Mouse (Mus musculus): ENCODE results near the gene Dlg2. TPM values are rescaled to one million over a fixed set of nuclear protein-coding genes. Genes with fewer than 3 reads are reported as not detected.

The Dlg2 gene
- polyA plus RNA-seq, 1 experiment from 2014 or later, result 8.1 TPM

DNA sequence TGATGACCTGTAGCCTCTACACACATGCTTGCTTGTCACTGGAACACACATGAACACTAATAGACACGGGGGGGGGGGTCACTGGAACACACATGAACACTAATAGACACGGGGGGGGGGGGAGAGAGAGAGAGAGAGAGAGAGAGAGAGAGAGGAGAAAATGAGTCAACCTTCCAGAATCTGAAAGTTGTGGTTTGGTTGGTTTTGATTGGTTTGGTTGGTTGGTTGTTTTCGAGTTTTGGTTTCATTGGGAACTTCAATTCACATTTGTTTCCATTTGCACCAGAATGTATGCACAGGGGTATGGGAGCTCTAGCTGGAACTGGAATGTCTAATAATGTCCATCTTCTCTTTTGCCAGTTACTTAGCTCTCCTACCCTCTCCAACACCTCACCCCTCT is 1611.0 kb downstream of the Dlg2 start:
- H3K36me3 ChIP-seq, result no peaks in the 10 kb centered on the region
- ATAC-seq (ENCODE audit: low FRiP score, low read depth), result no peak
- no peaks in the 10 kb centered on the region for H3K27me3 ChIP-seq (replicated peaks)
- no peak overlapping the region for H3K9ac ChIP-seq
- no peaks in the 10 kb centered on the region for H3K9me3 ChIP-seq
- no peak overlapping the region for H3K4me2 ChIP-seq (replicated peaks)
- H3K4me3 ChIP-seq, result no peak overlapping the region
- 64% methylated on average over 2 of the region's 3 CpGs for WGBS
- H3K4me1 ChIP-seq, result no peaks in the 10 kb centered on the region
- no peak overlapping the region for H3K27ac ChIP-seq

DNA sequence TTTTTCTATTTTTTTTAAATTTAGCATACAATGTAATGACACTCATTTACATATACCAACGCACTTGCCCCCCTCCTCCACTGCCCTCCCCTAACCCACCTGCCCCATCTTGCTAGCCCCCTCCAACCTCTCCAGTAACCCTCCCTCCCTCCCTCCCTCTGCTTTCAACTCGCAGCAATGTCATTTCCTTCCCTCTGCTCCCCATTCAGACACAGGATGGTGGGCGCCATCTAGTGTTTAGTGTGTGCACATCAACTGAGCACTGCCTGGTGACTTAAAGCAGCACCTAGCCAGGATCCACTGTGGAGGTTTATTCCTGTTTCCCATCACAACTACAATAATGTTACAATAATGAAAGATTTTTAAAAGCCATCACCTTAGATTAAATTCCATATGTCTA is 1617.4 kb downstream of the Dlg2 start:
- Histone ChIP-seq H3K9me3 (no peaks in the 10 kb centered on the region), H3K4me1 (no peaks in the 10 kb centered on the region), H3K27me3 (replicated peaks) (no peaks in the 10 kb centered on the region), H3K27ac (no peak overlapping the region), H3K4me2 (replicated peaks) (no peak overlapping the region), H3K4me3 (no peak overlapping the region), H3K36me3 (no peaks in the 10 kb centered on the region), H3K9ac (no peak overlapping the region)
- ATAC-seq (ENCODE audit: low FRiP score, low read depth), result peak; percentile 85
- WGBS, result 0% methylated on average over 3 of the region's 3 CpGs

DNA sequence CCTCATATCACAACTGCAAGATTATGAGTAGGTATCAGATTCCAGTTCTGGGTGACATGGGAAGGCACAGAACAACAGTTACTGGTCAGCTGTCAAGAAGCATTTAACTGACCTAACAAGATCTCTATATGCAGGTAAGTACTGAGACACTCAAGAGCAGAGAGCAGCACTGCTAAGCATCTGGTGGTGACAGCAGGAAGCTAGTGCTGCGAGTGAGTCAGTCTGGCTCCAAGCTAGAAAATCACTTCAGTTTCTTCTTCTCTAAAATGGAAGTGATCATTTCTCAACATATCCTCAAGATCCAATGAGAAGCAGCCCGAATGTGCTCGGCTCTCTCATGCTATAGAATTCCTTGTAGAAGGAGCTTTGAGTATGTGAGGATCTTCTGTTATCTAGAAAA is 1618.7 kb downstream of the Dlg2 start:
- H3K9ac ChIP-seq, result no peak overlapping the region
- no peaks in the 10 kb centered on the region for H3K27me3 ChIP-seq (replicated peaks)
- H3K27ac ChIP-seq, result no peak overlapping the region
- ATAC-seq (ENCODE audit: low FRiP score, low read depth), result no peak
- no peak overlapping the region for H3K4me3 ChIP-seq
- no peaks in the 10 kb centered on the region for H3K4me1 ChIP-seq
- H3K4me2 ChIP-seq (replicated peaks), result no peak overlapping the region
- no peaks in the 10 kb centered on the region for H3K9me3 ChIP-seq
- WGBS, result 86% methylated on average over 3 of the region's 3 CpGs
- no peaks in the 10 kb centered on the region for H3K36me3 ChIP-seq

DNA sequence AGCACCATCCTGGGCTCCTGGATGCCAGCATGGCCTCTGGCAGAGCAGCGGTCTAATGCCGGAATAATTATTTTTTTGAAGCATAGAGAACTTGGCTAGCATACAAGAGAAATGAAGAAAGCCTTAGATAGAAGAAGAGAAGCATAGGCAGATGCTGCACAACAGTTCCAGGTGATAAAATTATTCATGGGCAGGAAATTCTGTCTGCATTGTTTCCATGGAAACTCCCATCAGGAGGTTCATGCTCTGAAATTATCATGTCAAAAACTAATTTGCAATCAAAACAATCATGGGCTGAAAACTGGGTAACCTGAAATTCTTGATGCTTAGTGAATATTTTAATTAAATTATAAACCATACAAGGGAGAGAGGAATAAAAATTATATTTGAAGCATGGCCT is 1624.4 kb downstream of the Dlg2 start:
- Histone ChIP-seq H3K27ac (no peak overlapping the region), H3K4me1 (no peaks in the 10 kb centered on the region), H3K4me2 (replicated peaks) (no peak overlapping the region), H3K4me3 (no peak overlapping the region), H3K9ac (no peak overlapping the region), H3K9me3 (no peaks in the 10 kb centered on the region), H3K36me3 (no peaks in the 10 kb centered on the region), H3K27me3 (replicated peaks) (no peaks in the 10 kb centered on the region)
- 86% methylated on average over 2 of the region's 2 CpGs for WGBS
- ATAC-seq (ENCODE audit: low FRiP score, low read depth), result no peak

DNA sequence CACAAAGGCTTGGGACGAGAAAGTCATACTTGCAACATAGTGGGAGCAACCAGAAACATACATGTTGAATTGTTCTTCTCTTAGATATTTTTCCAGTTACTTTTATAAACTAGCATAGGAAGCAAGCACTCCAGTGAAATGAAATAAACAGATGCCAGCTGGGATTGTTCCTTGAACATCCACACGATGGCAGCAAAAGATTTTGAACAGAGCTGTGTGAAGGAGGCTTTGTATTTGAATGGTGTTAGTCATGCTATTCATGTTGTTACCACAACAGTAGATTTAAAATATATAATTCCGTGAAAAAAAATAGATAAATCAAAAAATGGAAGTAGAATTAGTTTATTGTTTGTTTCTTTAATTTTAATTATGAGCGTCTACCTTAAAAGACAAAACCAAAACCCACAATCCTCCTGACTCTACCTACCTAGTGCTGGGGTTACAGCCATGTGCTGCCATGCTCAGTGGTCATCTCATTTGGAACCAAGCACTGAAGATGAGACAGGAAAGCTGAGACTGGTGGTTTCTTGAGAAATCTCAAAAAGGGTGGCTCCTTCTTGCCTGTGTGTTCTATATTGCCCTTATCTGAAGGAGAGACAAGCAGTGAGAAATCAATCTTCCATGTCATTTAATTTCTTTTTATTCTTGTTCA is 1626.5 kb downstream of the Dlg2 start:
- WGBS, result 21% methylated on average over 4 of the region's 4 CpGs

DNA sequence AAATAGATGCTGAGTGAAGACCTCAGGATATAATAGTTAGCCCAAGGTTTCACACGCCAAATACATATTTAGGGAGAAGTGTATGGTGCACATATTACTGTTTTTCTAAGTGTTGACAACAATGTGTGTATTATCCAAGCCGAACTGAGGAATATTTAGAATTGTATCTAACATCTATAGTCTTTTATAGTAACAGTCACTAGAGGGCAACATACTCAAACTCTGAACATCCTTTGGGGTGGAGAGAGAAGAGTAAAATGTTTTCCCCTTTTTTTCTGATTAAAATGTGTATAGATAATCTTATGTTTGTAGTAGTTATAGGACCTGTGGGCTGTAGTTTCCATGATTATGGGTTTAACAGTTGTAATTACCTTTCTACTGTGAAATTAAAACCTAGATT is 1629.0 kb downstream of the Dlg2 start:
- Histone ChIP-seq H3K4me3 (no peak overlapping the region), H3K36me3 (no peaks in the 10 kb centered on the region), H3K4me2 (replicated peaks) (no peak overlapping the region), H3K4me1 (no peaks in the 10 kb centered on the region), H3K27ac (no peak overlapping the region), H3K9me3 (no peaks in the 10 kb centered on the region), H3K27me3 (replicated peaks) (no peaks in the 10 kb centered on the region), H3K9ac (no peak overlapping the region)
- ATAC-seq (ENCODE audit: low FRiP score, low read depth), result no peak
- 46% methylated on average over 2 of the region's 2 CpGs for WGBS

More for the DNA sequence above, 1626.5 kb downstream of the Dlg2 start:
- H3K4me2 ChIP-seq (replicated peaks), result no peak overlapping the region
- H3K4me1 ChIP-seq, result no peaks in the 10 kb centered on the region
- no peaks in the 10 kb centered on the region for H3K36me3 ChIP-seq
- H3K4me3 ChIP-seq, result no peak overlapping the region
- H3K27me3 ChIP-seq (replicated peaks), result no peaks in the 10 kb centered on the region
- H3K9me3 ChIP-seq, result no peaks in the 10 kb centered on the region
- H3K9ac ChIP-seq, result no peak overlapping the region
- no peak overlapping the region for H3K27ac ChIP-seq
- peak; percentile 78 for ATAC-seq (ENCODE audit: low FRiP score, low read depth)

DNA sequence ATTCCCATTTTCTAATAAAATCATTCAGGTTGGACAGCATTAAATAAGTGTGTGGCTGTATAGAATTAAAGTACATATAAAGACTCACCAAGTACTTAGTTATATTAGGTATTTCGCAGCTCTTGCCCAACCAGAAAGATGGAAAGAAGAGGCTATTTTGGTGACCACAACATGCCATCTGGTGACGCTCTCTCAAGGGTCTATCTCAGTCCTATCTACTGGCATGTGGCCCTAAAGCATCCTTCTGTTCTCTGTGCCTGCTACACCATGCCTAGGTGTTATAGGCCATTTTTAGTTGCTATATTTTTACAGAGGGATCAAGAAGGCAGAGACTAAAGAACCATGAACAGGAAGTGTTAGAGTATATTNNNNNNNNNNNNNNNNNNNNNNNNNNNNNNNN is 1629.5 kb downstream of the Dlg2 start:
- Histone ChIP-seq H3K4me1 (no peaks in the 10 kb centered on the region), H3K4me2 (replicated peaks) (no peak overlapping the region), H3K9ac (no peak overlapping the region), H3K27ac (no peak overlapping the region), H3K36me3 (no peaks in the 10 kb centered on the region), H3K4me3 (no peak overlapping the region), H3K9me3 (no peaks in the 10 kb centered on the region), H3K27me3 (replicated peaks) (no peaks in the 10 kb centered on the region)
- no peak for ATAC-seq (ENCODE audit: low FRiP score, low read depth)
- 92% methylated on average over 2 of the region's 2 CpGs for WGBS

DNA sequence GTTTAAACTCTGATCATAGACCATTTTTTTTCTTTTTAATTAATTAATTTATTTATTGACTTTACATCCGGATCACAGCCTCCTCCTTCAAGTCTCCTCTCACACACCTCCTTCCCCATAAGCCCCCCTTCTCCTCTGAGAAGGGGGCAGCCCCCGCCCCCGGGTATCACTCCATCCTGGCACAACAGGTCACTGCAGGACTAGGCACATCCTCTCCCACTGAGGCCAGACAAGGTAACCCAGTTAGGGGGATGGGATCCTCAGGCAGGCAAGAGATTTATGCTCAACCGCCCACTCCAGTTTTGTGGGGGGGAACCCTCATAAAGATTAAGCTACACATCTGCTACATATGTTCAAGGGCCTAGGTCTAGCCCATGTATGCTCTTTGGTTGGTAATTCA is 1636.6 kb downstream of the Dlg2 start:
- no peak for ATAC-seq (ENCODE audit: low FRiP score, low read depth)
- no peaks in the 10 kb centered on the region for H3K27me3 ChIP-seq (replicated peaks)
- WGBS, result 79% methylated on average over 4 of the region's 4 CpGs
- no peaks in the 10 kb centered on the region for H3K9me3 ChIP-seq
- H3K9ac ChIP-seq, result no peak overlapping the region
- no peak overlapping the region for H3K27ac ChIP-seq
- H3K36me3 ChIP-seq, result no peaks in the 10 kb centered on the region
- no peak overlapping the region for H3K4me2 ChIP-seq (replicated peaks)
- no peaks in the 10 kb centered on the region for H3K4me1 ChIP-seq
- H3K4me3 ChIP-seq, result no peak overlapping the region

DNA sequence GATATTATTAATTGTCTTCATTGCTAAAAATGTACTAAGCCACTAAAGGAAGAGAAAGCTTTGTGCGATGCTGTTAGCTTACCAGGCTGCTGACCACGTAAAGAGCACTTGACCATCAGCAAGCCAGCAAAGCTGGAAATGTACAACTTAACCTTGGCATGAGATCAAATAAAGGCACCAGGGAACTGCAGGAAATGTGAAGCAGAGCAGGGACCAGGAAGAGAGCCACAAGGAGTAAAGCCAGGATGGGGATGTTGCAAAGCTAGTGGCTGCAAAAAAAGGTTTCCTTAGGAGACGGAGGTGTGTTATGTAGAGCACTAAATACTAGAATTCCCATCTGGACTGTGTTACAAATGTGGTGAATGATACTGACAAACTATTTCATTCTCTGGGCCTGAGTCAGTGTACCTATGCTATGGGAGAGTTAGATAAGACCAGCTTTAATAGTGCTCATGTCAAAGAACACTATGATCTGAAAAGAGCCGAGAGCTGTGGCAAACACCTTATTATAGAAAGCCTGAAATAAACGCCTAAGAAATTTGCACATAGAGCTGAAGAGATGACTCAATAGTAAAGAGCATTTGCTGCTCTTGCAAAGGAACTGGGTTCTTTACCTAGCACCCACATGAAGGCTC is 1638.9 kb downstream of the Dlg2 start:
- no peaks in the 10 kb centered on the region for H3K4me1 ChIP-seq
- H3K27ac ChIP-seq, result no peak overlapping the region
- no peaks in the 10 kb centered on the region for H3K9me3 ChIP-seq
- H3K36me3 ChIP-seq, result no peaks in the 10 kb centered on the region
- ATAC-seq (ENCODE audit: low FRiP score, low read depth), result no peak
- no peak overlapping the region for H3K4me2 ChIP-seq (replicated peaks)
- WGBS, result 91% methylated on average over 5 of the region's 5 CpGs
- no peak overlapping the region for H3K4me3 ChIP-seq
- no peak overlapping the region for H3K9ac ChIP-seq
- H3K27me3 ChIP-seq (replicated peaks), result no peaks in the 10 kb centered on the region

DNA sequence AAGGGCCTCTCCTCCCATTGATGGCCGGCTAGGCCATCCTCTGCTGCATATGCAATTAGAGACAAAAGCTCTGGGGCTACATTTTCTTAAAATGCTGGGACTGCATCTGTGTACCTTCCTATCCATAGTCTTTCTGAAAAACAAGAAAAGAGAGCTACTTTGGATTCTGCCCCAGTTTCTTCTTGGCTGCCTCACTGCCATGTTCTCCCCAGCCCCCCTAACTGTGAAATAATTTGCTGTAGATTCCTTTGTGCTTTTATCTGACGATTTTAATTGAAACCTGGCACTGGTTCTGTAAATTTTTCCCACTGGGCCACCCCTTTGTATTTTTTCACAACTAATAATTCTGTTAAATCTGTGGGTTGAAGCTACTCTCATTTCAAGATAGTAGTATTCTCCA is 1646.8 kb downstream of the Dlg2 start:
- no peak overlapping the region for H3K27ac ChIP-seq
- no peaks in the 10 kb centered on the region for H3K9me3 ChIP-seq
- no peaks in the 10 kb centered on the region for H3K27me3 ChIP-seq (replicated peaks)
- no peak for ATAC-seq (ENCODE audit: low FRiP score, low read depth)
- no peak overlapping the region for H3K9ac ChIP-seq
- H3K4me1 ChIP-seq, result no peaks in the 10 kb centered on the region
- H3K4me3 ChIP-seq, result no peak overlapping the region
- WGBS, result 61% methylated on average over 2 of the region's 2 CpGs
- no peak overlapping the region for H3K4me2 ChIP-seq (replicated peaks)
- no peaks in the 10 kb centered on the region for H3K36me3 ChIP-seq

DNA sequence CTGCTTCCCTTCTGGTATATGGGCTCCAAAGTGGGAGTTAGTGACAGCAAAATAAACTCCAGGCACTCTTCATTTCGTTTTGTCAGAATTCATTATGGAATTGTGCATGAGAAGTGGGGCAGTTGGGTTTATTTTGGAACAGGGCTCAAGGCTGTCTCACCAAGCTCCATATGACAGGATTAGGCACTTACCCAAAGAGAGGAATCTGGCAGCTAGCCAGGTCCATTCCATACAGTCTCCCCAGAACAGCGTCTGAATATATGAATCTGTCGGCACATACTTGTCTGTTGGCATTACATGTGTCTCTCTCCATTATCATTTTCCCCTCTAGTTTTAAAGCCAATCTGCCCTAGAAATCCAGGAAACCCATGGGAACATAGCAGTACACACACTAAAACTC is 1649.4 kb downstream of the Dlg2 start:
- WGBS, result 79% methylated on average over 3 of the region's 3 CpGs
- Histone ChIP-seq H3K27ac (no peak overlapping the region), H3K9ac (no peak overlapping the region), H3K27me3 (replicated peaks) (no peaks in the 10 kb centered on the region), H3K4me2 (replicated peaks) (no peak overlapping the region), H3K9me3 (no peaks in the 10 kb centered on the region), H3K4me3 (no peak overlapping the region), H3K36me3 (no peaks in the 10 kb centered on the region), H3K4me1 (no peaks in the 10 kb centered on the region)
- no peak for ATAC-seq (ENCODE audit: low FRiP score, low read depth)

DNA sequence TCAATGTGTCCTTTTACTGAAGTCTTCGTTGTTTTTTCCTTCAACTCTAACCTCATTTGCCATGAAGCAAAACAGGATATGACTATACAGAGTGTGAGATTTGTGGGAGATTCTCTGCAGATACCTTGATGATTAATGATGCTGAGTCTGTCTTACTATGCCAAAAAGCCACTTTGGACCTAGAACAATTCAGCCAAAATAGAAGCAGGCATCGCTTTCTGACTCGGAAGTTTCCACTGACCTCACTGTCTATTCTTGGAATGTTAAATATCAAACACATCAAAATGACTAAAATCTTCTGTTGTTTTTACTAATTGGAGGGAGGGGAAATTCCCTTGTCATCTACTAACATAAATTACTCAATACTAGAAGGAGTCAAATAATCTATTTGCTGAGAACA is 1657.8 kb downstream of the Dlg2 start:
- Histone ChIP-seq H3K27ac (no peak overlapping the region), H3K36me3 (no peaks in the 10 kb centered on the region), H3K4me1 (no peaks in the 10 kb centered on the region), H3K9me3 (no peaks in the 10 kb centered on the region), H3K27me3 (replicated peaks) (no peaks in the 10 kb centered on the region), H3K4me3 (no peak overlapping the region), H3K4me2 (replicated peaks) (no peak overlapping the region), H3K9ac (no peak overlapping the region)
- 94% methylated on average over 3 of the region's 3 CpGs for WGBS
- no peak for ATAC-seq (ENCODE audit: low FRiP score, low read depth)

DNA sequence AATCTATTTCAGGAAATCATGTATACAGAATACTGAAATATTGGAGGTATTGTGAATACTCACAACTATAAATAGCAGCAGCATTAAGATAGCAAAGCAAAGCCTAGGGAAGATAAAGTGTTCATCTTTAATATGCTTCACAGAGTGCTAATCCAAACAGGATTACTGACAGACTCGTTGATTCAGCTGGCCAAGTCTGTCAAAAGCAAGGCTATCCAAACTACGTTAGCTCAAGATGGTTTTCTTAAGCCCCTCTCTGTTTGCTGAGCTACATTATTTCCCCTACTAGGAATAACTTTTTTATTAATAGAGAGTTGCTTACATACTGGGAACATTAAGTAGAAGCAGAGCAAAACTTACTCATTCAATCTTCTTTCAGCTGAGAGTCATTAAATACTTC is 1659.2 kb downstream of the Dlg2 start:
- ATAC-seq (ENCODE audit: low FRiP score, low read depth), result no peak
- Histone ChIP-seq H3K4me2 (replicated peaks) (no peak overlapping the region), H3K9me3 (no peaks in the 10 kb centered on the region), H3K4me1 (no peaks in the 10 kb centered on the region), H3K9ac (no peak overlapping the region), H3K4me3 (no peak overlapping the region), H3K36me3 (no peaks in the 10 kb centered on the region), H3K27me3 (replicated peaks) (no peaks in the 10 kb centered on the region), H3K27ac (no peak overlapping the region)
- WGBS, result 62% methylated on average over 2 of the region's 2 CpGs

Data from neural tube, embryonic 12.5 days (tissue).